Mouse (Mus musculus) spleen, adult 2 months (tissue): Measurements from ENCODE around the gene Igsf11.

Source experiments
- CTCF ChIP-seq: fragments of 200-500 bp; IDR thresholded peaks from 2 replicates; pipeline ENCODE4 v1.5.1; 2011; ENCODE audit warnings: mild to moderate bottlenecking, inconsistent platforms; ENCODE audit not compliant: insufficient read depth, insufficient read length, insufficient replicate concordance; ENCODE audit errors: extremely low read depth
- POLR2A ChIP-seq: fragments of 200-500 bp; IDR thresholded peaks from 2 replicates; pipeline ENCODE4 v1.6.1; 2011; ENCODE audit warnings: low read depth, low read length, inconsistent platforms

DNA sequence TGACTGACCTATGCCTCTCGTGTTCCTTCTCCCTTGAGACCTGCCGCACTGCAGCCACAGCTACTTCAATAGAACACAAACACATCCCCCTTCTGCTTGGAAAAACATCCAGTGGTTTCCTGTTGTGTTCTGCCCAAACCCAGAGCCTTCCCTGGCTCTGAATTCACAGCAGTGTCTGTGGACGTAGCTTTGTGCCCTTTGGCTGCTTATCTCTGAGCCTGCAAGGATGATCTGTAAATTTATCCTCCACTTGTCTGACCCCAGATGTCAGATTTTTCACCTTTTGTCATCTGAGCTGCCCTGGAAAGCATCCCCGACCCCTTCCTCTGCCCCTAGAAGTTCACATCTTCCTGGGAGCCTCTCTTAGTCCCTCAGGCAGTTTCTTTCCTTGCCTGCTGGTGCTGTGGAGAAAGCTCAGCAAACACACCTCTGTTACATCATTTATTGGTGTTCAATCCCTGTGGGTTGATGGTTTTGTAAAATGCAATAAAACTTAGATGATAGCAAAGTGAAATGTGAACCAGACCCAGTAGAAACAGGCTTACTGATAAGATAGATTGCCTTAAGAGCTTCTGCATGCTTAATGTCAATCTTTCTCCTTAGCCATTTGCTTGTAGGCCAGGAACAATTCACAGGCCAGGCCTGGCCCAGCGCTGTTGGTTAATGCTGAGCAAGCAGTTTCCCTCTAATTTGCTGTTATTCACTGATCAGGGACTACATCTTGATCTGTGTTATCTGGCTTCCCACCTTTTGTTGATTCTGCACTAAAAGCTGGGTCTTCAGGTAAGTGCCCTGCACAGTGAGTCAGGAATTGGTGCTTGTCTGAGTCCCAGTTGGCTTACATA, 51.5 kb downstream of the Igsf11 start:
- TF ChIP-seq POLR2A (no peak), CTCF (no peak)
